Mouse (Mus musculus) megakaryocyte, embryonic 14.5 days (primary cell): ENCODE results near the gene Irs2.

Experiments
- FLI1 ChIP-seq: IDR thresholded peaks from 2 replicates; pipeline ENCODE4 v1.6.1; 2012; ENCODE audit warnings: low read length, inconsistent platforms, mixed read lengths
- GATA1 ChIP-seq: IDR thresholded peaks from 3 replicates; pipeline ENCODE4 v1.6.1; 2012; ENCODE audit warnings: mixed read lengths, low read length, inconsistent platforms, borderline replicate concordance

- TF ChIP-seq GATA1 = no peak
- no peak for TF ChIP-seq FLI1
Observed at GRCm38 (mm10) chr8:11008379-11008775, at the start of gene Irs2.
